Mouse (Mus musculus): Measurements from ENCODE around the gene Tada3.

DNA sequence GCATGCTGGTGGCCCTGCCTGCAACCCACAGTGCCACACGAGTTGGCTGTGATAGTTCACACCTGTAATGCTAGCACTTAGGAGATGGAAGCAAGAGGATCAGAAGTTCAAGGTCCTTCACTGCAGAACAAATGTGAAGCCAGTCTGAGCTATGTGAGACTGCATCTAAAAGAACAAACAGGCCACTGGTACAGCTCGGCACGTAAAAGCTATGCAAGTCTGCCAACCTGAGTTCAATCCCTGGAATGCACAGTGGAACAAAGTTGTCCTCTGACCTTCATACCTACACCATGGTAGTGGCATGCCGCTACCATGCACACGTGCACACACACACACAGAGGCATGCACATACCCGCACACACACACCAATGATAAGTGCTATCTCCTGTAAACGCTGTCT, 46.5 kb upstream of the Tada3 start:
- TF ChIP-seq POLR2A (IDR thresholded peaks at IDR 0.05; ENCODE audit: borderline replicate concordance, control insufficient read depth, low read depth, low read length) (no peak), CTCF (IDR thresholded peaks at IDR 0.05; ENCODE audit: control insufficient read depth, insufficient read depth, low read length) (no peak)
